Mouse (Mus musculus): ENCODE results near the gene Ddx6. TPM values are rescaled to one million over a fixed set of nuclear protein-coding genes. Genes with fewer than 3 reads are reported as not detected.

Ddx6 gene
- polyA plus RNA-seq (2012; rRNA removed), result 18.1 and 20.8 TPM in 2 replicates

DNA sequence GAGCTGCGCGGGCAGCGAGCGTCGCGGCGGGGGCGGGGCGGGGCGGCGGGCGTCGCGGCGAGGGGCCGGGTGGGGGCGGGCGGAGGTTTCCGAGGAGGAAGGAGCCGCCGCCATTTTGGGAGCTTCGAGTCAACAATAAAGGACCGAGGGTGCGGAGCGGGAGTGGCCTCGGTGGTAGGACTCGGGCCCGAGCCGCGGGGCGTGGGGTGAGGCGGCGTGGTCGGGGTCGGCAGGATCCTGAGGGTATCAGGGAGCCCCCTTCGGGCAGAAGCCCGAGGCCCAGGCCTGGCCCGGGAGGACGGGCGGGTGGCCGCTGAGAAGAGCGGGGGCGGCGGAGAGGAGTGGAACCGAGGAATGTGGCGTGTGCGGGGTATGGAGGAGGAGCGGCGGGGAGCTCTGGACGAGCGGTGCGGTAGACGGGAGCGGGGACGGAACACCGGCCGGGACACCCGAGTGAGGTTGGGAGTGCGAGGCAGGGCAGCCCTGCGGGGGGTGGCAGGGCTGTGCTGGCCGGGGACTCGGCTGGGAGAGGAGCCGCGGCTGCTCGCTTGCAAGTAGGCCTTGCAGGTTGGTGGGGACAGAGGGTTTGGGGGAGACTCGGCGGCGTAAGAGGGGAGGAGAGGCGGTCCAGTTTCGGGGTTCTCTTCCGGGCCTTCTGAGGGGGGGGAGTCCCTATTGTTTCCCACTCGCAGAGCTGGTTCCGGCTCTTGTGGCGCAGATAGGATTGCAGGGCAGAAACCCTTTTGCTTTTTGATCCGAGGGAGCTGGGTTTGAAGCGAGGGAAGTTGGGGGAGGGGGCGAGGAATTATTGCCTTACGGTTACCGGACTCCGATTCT, at the start of gene Ddx6:
Gene Ddx6 (plus strand): TSS at position 114 of the 837 bp plus-strand sequence.
- H3K4me3 ChIP-seq (ENCODE audit: insufficient read depth, low read depth, low read length), result peak within 1 kb of the TSS; percentile 83
- TF ChIP-seq POLR2A (IDR thresholded peaks at IDR 0.05; ENCODE audit: low read depth, low read length) (no peak), CTCF (conservative IDR thresholded peaks at IDR 0.05; ENCODE audit: insufficient read depth, insufficient read length, low read depth, low read length) (no peak)
- no peaks in the 10 kb centered on the region for H3K27me3 ChIP-seq (replicated peaks; ENCODE audit: control insufficient read depth, insufficient read depth, low read length)
- peak; percentile 80 for DNase-seq
- under 1% methylated on average over 73 of the region's 80 CpGs for WGBS
- peaks cover 15% of the 10 kb centered on the region for H3K4me1 ChIP-seq (ENCODE audit: control insufficient read depth, insufficient read depth, low read length)
- H3K27ac ChIP-seq (ENCODE audit: insufficient read depth, low read depth, low read length), result peak within 1 kb of the TSS; percentile 100
- peaks cover 5% of the 10 kb centered on the region; the same call in 1 of the 2 replicates for H3K36me3 ChIP-seq (ENCODE audit: control insufficient read depth, insufficient read depth, low read length)

DNA sequence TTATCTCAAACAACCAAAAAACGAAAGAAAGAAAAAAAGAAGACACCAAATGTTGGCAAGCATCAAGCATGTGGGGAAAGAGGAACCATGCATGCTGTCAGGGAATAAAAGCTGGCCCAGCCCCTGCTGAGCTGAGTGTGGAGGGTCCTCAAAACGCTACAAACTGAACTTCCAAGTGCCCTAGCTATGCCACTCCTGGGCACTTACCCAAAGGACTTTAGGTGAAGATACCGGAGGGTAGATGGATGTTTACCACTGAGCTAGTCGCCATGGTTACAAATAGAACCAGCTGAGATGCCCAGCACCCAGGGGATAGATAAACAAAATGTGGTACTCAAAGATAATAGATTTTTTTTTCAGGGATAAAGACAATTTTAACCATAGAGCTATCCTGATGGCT, 43.1 kb upstream of the Ddx6 start, which contains the start of gene Cxcr5:
Gene Cxcr5 (minus strand): TSS at position 281 of the 400 bp plus-strand sequence.
- TF ChIP-seq POLR2A (IDR thresholded peaks at IDR 0.05; ENCODE audit: low read depth, low read length) (no peak), CTCF (conservative IDR thresholded peaks at IDR 0.05; ENCODE audit: insufficient read depth, insufficient read length, low read depth, low read length) (no peak)
- WGBS, result 84% methylated on average over 4 of the region's 4 CpGs

DNA sequence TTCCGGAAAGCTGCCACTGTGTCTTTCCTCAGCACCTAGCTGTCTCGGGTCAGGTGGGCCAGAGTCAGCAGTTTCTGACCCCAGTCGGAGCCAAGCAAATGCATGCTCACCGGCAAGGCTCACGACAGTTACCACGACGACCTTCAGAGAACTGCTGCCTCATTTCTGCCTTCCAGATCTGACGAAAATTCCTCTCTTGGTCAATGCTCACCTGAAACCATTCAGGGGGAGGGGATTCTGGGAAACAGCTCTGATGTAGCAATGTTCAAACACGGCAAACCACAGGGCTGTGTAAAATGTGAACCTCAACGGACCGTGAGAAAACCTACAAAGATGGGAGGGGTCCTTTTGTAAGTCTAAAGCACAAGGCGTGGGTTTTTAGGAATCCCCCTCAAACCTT, 41.8 kb upstream of the Ddx6 start:
- H3K4me1 ChIP-seq (ENCODE audit: control insufficient read depth, insufficient read depth, low read length), result no peaks in the 10 kb centered on the region
- no peak for DNase-seq
- TF ChIP-seq CTCF (conservative IDR thresholded peaks at IDR 0.05; ENCODE audit: insufficient read depth, insufficient read length, low read depth, low read length) (no peak), POLR2A (IDR thresholded peaks at IDR 0.05; ENCODE audit: low read depth, low read length) (no peak)
- 56% methylated on average over 12 of the region's 12 CpGs for WGBS
- no peak overlapping the region for H3K4me3 ChIP-seq (ENCODE audit: insufficient read depth, low read depth, low read length)
- no peaks in the 10 kb centered on the region for H3K27me3 ChIP-seq (replicated peaks; ENCODE audit: control insufficient read depth, insufficient read depth, low read length)
- H3K27ac ChIP-seq (ENCODE audit: insufficient read depth, low read depth, low read length), result no peak overlapping the region
- H3K36me3 ChIP-seq (ENCODE audit: control insufficient read depth, insufficient read depth, low read length), result no peaks in the 10 kb centered on the region

More for the DNA sequence above, 43.1 kb upstream of the Ddx6 start, which contains the start of gene Cxcr5:
- no peaks in the 10 kb centered on the region for H3K27me3 ChIP-seq (replicated peaks; ENCODE audit: control insufficient read depth, insufficient read depth, low read length)
- H3K27ac ChIP-seq (ENCODE audit: insufficient read depth, low read depth, low read length), result no peak within 1 kb of the TSS
- H3K36me3 ChIP-seq (ENCODE audit: control insufficient read depth, insufficient read depth, low read length), result no peaks in the 10 kb centered on the region
- no peaks in the 10 kb centered on the region for H3K4me1 ChIP-seq (ENCODE audit: control insufficient read depth, insufficient read depth, low read length)
- no peak within 1 kb of the TSS for H3K4me3 ChIP-seq (ENCODE audit: insufficient read depth, low read depth, low read length)
- no peak for DNase-seq

DNA sequence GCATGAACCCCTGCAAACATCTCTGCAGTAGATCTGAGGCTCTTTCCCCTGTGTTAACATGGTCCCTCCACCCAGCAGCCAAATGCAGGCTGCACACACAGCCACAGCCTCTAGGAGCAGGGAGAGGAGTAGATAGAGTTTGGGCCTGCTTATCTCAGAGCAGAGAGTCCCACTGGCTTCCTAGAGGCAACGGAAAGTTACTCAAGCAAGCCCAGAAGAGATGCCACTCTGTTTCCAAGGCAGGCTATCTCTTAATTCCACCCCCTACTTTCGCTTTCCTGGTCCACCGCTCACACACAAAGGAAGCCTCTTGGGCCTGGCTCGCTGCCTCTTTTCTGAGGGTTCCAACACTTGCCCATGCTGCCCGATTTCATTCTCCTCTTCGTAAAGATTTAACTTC, 39.3 kb upstream of the Ddx6 start:
- Histone ChIP-seq H3K36me3 (ENCODE audit: control insufficient read depth, insufficient read depth, low read length) (no peaks in the 10 kb centered on the region), H3K27me3 (replicated peaks; ENCODE audit: control insufficient read depth, insufficient read depth, low read length) (no peaks in the 10 kb centered on the region), H3K4me3 (ENCODE audit: insufficient read depth, low read depth, low read length) (no peak overlapping the region), H3K4me1 (ENCODE audit: control insufficient read depth, insufficient read depth, low read length) (no peaks in the 10 kb centered on the region), H3K27ac (ENCODE audit: insufficient read depth, low read depth, low read length) (no peak overlapping the region)
- WGBS, result 71% methylated on average over 6 of the region's 6 CpGs
- DNase-seq, result no peak
- TF ChIP-seq POLR2A (IDR thresholded peaks at IDR 0.05; ENCODE audit: low read depth, low read length), result no peak
- TF ChIP-seq CTCF (conservative IDR thresholded peaks at IDR 0.05; ENCODE audit: insufficient read depth, insufficient read length, low read depth, low read length), result no peak

DNA sequence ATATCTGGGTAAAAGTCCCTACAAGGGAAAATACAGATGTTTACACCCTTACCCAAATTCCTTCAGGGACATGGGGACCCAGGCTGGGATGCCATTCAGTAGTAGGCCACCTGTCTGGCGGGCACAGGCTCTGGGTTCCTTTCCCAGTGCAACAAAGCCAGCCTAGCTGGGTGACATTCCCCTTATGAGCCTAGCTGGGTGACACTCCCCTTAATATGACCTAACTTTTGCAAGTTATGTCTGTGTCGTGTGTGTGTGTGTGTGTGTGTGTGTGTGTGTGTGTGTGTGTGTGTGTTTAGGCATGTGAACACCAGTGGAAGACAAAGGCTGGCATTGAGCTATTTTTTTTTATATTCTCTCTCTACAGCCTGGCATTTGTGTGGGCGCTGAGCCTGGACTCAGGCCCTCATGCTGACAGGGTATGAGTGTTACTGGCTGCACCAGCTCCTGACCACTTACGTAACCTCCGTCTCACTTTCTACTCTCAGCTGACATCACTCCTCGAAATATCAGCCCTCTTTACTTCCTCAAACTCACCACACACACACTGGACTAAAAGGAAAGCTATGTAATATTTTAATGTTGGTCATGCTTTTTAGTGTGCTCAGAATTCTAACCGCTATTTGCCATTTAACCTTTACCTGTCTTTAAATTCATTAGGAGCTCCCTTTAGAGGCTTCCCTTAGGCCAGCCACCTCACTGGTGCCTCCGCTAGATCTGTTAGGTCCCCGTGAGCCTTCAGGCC, 37.2 kb upstream of the Ddx6 start:
- WGBS, result 75% methylated on average over 9 of the region's 9 CpGs
- no peak for TF ChIP-seq CTCF (conservative IDR thresholded peaks at IDR 0.05; ENCODE audit: insufficient read depth, insufficient read length, low read depth, low read length)
- TF ChIP-seq POLR2A (IDR thresholded peaks at IDR 0.05; ENCODE audit: low read depth, low read length), result no peak
- Histone ChIP-seq H3K27me3 (replicated peaks; ENCODE audit: control insufficient read depth, insufficient read depth, low read length) (no peaks in the 10 kb centered on the region), H3K4me1 (ENCODE audit: control insufficient read depth, insufficient read depth, low read length) (no peaks in the 10 kb centered on the region), H3K36me3 (ENCODE audit: control insufficient read depth, insufficient read depth, low read length) (no peaks in the 10 kb centered on the region), H3K27ac (ENCODE audit: insufficient read depth, low read depth, low read length) (no peak overlapping the region; the same call in 1 of the 2 replicates), H3K4me3 (ENCODE audit: insufficient read depth, low read depth, low read length) (no peak overlapping the region)
- peak; percentile 24 for DNase-seq

DNA sequence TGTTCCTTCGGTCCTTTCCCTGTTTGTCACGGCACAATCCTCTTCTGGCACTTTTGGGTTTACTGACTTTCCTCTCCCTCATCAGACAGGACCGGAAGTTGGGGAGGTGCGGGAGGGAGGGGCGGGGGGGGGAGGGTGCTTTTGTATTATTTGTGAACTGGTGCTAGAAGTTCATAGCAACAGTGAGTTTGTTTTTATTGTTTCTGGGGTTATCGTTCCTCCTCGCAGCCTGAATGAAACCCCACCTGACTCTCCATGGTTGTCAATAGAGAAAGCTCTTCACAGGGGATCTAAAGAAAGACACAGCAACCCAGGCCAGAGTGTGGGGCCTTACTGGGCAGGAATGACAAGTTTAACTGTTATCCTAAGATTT, 36.6 kb upstream of the Ddx6 start:
- WGBS, result 45% methylated on average over 7 of the region's 7 CpGs
- no peak for DNase-seq
- Histone ChIP-seq H3K4me3 (ENCODE audit: insufficient read depth, low read depth, low read length) (no peak overlapping the region), H3K27ac (ENCODE audit: insufficient read depth, low read depth, low read length) (no peak overlapping the region; the same call in 1 of the 2 replicates), H3K4me1 (ENCODE audit: control insufficient read depth, insufficient read depth, low read length) (no peaks in the 10 kb centered on the region), H3K27me3 (replicated peaks; ENCODE audit: control insufficient read depth, insufficient read depth, low read length) (no peaks in the 10 kb centered on the region), H3K36me3 (ENCODE audit: control insufficient read depth, insufficient read depth, low read length) (no peaks in the 10 kb centered on the region)
- TF ChIP-seq CTCF (conservative IDR thresholded peaks at IDR 0.05; ENCODE audit: insufficient read depth, insufficient read length, low read depth, low read length) (no peak), POLR2A (IDR thresholded peaks at IDR 0.05; ENCODE audit: low read depth, low read length) (no peak)

DNA sequence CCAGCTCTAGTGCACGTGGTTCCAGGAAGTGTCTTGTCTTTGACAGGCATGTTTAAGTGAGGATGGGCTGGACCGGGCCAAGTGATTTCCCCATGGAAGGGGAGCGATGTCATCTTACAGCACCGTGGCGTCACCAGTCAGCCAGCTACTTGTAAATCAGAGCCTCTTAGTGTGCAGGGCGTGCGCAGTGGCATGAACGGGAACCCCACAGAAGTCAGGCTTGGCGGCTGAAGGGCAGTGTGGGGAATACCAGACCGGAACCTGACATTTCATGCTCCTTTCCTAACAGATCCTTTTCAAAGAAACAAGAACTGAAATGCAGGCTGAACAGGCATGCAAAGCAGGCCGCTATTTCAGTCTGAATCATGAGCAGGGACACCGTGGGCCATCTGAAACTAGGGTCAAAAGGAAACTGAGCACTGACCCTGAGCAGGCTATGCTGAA, 33.7 kb upstream of the Ddx6 start:
- DNase-seq, result no peak
- 65% methylated on average over 12 of the region's 12 CpGs for WGBS
- TF ChIP-seq CTCF (conservative IDR thresholded peaks at IDR 0.05; ENCODE audit: insufficient read depth, insufficient read length, low read depth, low read length), result no peak
- TF ChIP-seq POLR2A (IDR thresholded peaks at IDR 0.05; ENCODE audit: low read depth, low read length), result no peak
- H3K4me3 ChIP-seq (ENCODE audit: insufficient read depth, low read depth, low read length), result no peak overlapping the region
- no peaks in the 10 kb centered on the region for H3K4me1 ChIP-seq (ENCODE audit: control insufficient read depth, insufficient read depth, low read length)
- H3K27ac ChIP-seq (ENCODE audit: insufficient read depth, low read depth, low read length), result no peak overlapping the region
- no peaks in the 10 kb centered on the region for H3K27me3 ChIP-seq (replicated peaks; ENCODE audit: control insufficient read depth, insufficient read depth, low read length)
- no peaks in the 10 kb centered on the region for H3K36me3 ChIP-seq (ENCODE audit: control insufficient read depth, insufficient read depth, low read length)
